Mouse (Mus musculus) heart, adult 2 months (tissue): ENCODE measurements around the gene Btnl6. TPM values are rescaled to one million over a fixed set of nuclear protein-coding genes. Genes with fewer than 3 reads are reported as not detected.
"Not testable (repeated sequence)": the region's sequence is repeated elsewhere in the genome, so short reads cannot be mapped to it uniquely, and the experiment has no call there.

ENCODE experiments used
- DNase-seq, 2 experiments: peaks; one replicate each; pipeline ENCODE4 v3.0.0; 2021
- H3K27ac ChIP-seq: fragments of 200-600 bp; 2 replicates; pipeline ENCODE4 v1.8.1; 2022
- H3K27me3 ChIP-seq: fragments of 200-500 bp; 2 replicates; pipeline ENCODE4 v1.6.1; 2012; ENCODE audit warnings: mild to moderate bottlenecking, low read length, inconsistent platforms, mixed read lengths; ENCODE audit not compliant: control insufficient read depth, insufficient read depth
- H3K36me3 ChIP-seq: fragments of 200-500 bp; 2 replicates; pipeline ENCODE4 v1.6.1; 2012; ENCODE audit warnings: low read length, inconsistent platforms; ENCODE audit not compliant: control insufficient read depth, insufficient read depth
- H3K4me1 ChIP-seq: fragments of 200-500 bp; 2 replicates; pipeline ENCODE4 v1.6.1; 2011; ENCODE audit warnings: low read length; ENCODE audit not compliant: control insufficient read depth, insufficient read depth
- H3K4me3 ChIP-seq: fragments of 200-600 bp; 2 replicates; pipeline ENCODE4 v1.8.1; 2022
- H3K79me2 ChIP-seq: fragments of 200-500 bp; replicated peaks from 2 replicates; pipeline ENCODE4 v1.6.1; 2012; ENCODE audit warnings: mild to moderate bottlenecking, inconsistent platforms, low read length, moderate library complexity, mixed read lengths; ENCODE audit not compliant: control insufficient read depth, insufficient read depth
- H3K9ac ChIP-seq: fragments of 200-500 bp; 2 replicates; pipeline ENCODE4 v1.6.1; 2012; ENCODE audit warnings: low read depth, mild to moderate bottlenecking, control low read depth, inconsistent platforms, low read length, mixed read lengths
- CTCF ChIP-seq: fragments of 200-600 bp; IDR thresholded peaks from 2 replicates; pipeline ENCODE4 v1.8.1; 2022; ENCODE audit warnings: antibody characterized with exemption, mild to moderate bottlenecking, moderate library complexity
- EP300 ChIP-seq: fragments of 200-500 bp; IDR thresholded peaks from 2 replicates; pipeline ENCODE4 v1.6.1; 2011; ENCODE audit warnings: low read depth, low read length, control low read depth; ENCODE audit not compliant: insufficient read depth
- POLR2A ChIP-seq: fragments of 200-500 bp; IDR thresholded peaks from 2 replicates; pipeline ENCODE4 v1.6.1; 2011; ENCODE audit warnings: mild to moderate bottlenecking, low read depth, low read length, control low read depth; ENCODE audit not compliant: insufficient read depth
- WGBS: fragments of 180-500 bp; shearing (Covaris S2); methylation state at CpG from one replicate; pipeline ENCODE4 v1.1.7; 2018; 5-methylcytosine and 5-hydroxymethylcytosine counted together
- intact Hi-C: fragments of 180-260 bp; cut with DNase I; formaldehyde crosslinking; loops from one replicate; pipeline ENCODE4 v1.15.1; 2025
- polyA plus RNA-seq: library from polyadenylated mRNA; depleted of rRNA; stranded (reverse); fragments of >200 nt; gene quantifications from 2 replicates; pipeline ENCODE4 v1.2.3, GENCODE M21; 2012
- total RNA-seq, 2 experiments: library from RNA; stranded (reverse); gene quantifications; 2 replicates each; pipeline ENCODE4 v1.2.3; 2021

Gene Btnl6
- total and polyA plus RNA-seq, 3 experiments = not detected

GRCm38 (mm10) chr17:34519001-34519400 lies 1.8 kb upstream of the Btnl6 start:
- DNase-seq = no peak
- Histone ChIP-seq H3K9ac (no peak overlapping the region), H3K27ac (no peak overlapping the region), H3K4me1 (no peaks in the 10 kb centered on the region), H3K36me3 (no peaks in the 10 kb centered on the region), H3K4me3 (no peak overlapping the region), H3K27me3 (no peaks in the 10 kb centered on the region), H3K79me2 (no peaks in the 10 kb centered on the region)
- TF ChIP-seq CTCF = no peak
- TF ChIP-seq EP300 = no peak
- no peak for TF ChIP-seq POLR2A
- 34% methylated on average over 1 of the region's 1 CpGs for WGBS
- intact Hi-C loops = no loop called here

GRCm38 (mm10) chr17:34518571-34518970 lies 1.4 kb upstream of the Btnl6 start:
- DNase-seq, H3K4me1 ChIP-seq, intact Hi-C loops, H3K4me3 ChIP-seq, H3K27ac ChIP-seq, H3K79me2 ChIP-seq, H3K9ac ChIP-seq, H3K27me3 ChIP-seq, H3K36me3 ChIP-seq: not testable (repeated sequence)
- WGBS = 64% methylated on average over 3 of the region's 3 CpGs

GRCm38 (mm10) chr17:34517795-34518194 lies 643 bp upstream of the Btnl6 start:
- DNase-seq = no peak
- TF ChIP-seq POLR2A (no peak), EP300 (no peak), CTCF (no peak)
- Histone ChIP-seq H3K36me3 (no peaks in the 10 kb centered on the region), H3K79me2 (no peaks in the 10 kb centered on the region), H3K27me3 (no peaks in the 10 kb centered on the region), H3K4me3 (no peak overlapping the region), H3K27ac (no peak overlapping the region), H3K4me1 (no peaks in the 10 kb centered on the region), H3K9ac (no peak overlapping the region)
- 86% methylated on average over 4 of the region's 4 CpGs for WGBS
- intact Hi-C loops = no loop called here

- DNase-seq = no peak
- Histone ChIP-seq H3K79me2 (no peaks in the 10 kb centered on the region), H3K9ac (no peak overlapping the region), H3K27ac (no peak overlapping the region), H3K4me1 (no peaks in the 10 kb centered on the region), H3K36me3 (no peaks in the 10 kb centered on the region), H3K4me3 (no peak overlapping the region), H3K27me3 (no peaks in the 10 kb centered on the region)
- 65% methylated on average over 2 of the region's 2 CpGs for WGBS
- intact Hi-C loops = no loop called here
- no peak for TF ChIP-seq POLR2A
- no peak for TF ChIP-seq CTCF
- no peak for TF ChIP-seq EP300
These were observed 638 bp downstream of the Btnl6 start for GRCm38 (mm10) chr17:34516514-34516913.

- H3K4me1 ChIP-seq, H3K79me2 ChIP-seq, H3K36me3 ChIP-seq, DNase-seq, H3K27me3 ChIP-seq, intact Hi-C loops, H3K27ac ChIP-seq, H3K4me3 ChIP-seq, H3K9ac ChIP-seq: not testable (repeated sequence)
- WGBS = 53% methylated on average over 1 of the region's 1 CpGs
- TF ChIP-seq CTCF = peak; percentile 42
These were observed 5.4 kb downstream of the Btnl6 start for GRCm38 (mm10) chr17:34511723-34512122.

GRCm38 (mm10) chr17:34507591-34507990 lies 9.6 kb downstream of the Btnl6 start:
- H3K9ac ChIP-seq = no peak overlapping the region
- TF ChIP-seq POLR2A = no peak
- no peak for TF ChIP-seq EP300
- no peak for TF ChIP-seq CTCF
- no peak overlapping the region for H3K4me3 ChIP-seq
- no peak overlapping the region for H3K27ac ChIP-seq
- intact Hi-C loops = no loop called here
- DNase-seq = peak in 1 of 2 experiments; percentile 17
- no peaks in the 10 kb centered on the region for H3K4me1 ChIP-seq
- no peaks in the 10 kb centered on the region for H3K27me3 ChIP-seq
- H3K79me2 ChIP-seq = no peaks in the 10 kb centered on the region
- H3K36me3 ChIP-seq = no peaks in the 10 kb centered on the region

- H3K79me2 ChIP-seq, H3K4me3 ChIP-seq, H3K9ac ChIP-seq, intact Hi-C loops, DNase-seq, H3K4me1 ChIP-seq, H3K36me3 ChIP-seq, H3K27ac ChIP-seq, H3K27me3 ChIP-seq: not testable (repeated sequence)
- WGBS = 58% methylated on average over 3 of the region's 4 CpGs
These were observed 19.4 kb downstream of the Btnl6 start for GRCm38 (mm10) chr17:34497726-34498125.

- WGBS = 80% methylated on average over 3 of the region's 3 CpGs
- DNase-seq, H3K79me2 ChIP-seq, H3K36me3 ChIP-seq, H3K27me3 ChIP-seq, H3K4me1 ChIP-seq, H3K4me3 ChIP-seq, H3K27ac ChIP-seq, H3K9ac ChIP-seq, intact Hi-C loops: not testable (repeated sequence)
These were observed 19.8 kb downstream of the Btnl6 start for GRCm38 (mm10) chr17:34497319-34497718.
